Mouse (Mus musculus): Measurements from ENCODE around the gene Etfbkmt. TPM values are rescaled to one million over a fixed set of nuclear protein-coding genes. Genes with fewer than 3 reads are reported as not detected.

Gene Etfbkmt
- total RNA-seq (2023), result 19.0 TPM

DNA sequence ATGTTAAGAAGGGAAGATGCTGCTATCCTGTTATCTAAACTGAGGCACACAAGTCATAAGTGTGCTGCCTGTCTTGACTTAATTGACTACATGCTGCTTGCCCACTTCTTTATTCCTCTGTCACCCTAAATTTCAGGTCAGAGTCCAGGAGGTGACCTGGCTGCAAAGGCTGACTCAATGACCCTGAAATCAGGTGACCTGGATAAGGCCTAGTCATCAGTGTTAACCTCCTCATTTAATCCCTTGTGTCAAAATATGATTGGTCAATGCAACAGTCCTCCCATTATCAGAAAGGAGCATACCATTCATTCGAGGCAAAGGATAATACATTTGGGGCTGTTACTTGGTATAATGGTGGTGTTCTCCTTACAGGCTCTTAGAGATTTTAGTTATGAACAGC lies at the start of gene Etfbkmt:
Gene Etfbkmt, plus strand, starts transcription at position 379 of the 400 bp plus-strand sequence.

DNA sequence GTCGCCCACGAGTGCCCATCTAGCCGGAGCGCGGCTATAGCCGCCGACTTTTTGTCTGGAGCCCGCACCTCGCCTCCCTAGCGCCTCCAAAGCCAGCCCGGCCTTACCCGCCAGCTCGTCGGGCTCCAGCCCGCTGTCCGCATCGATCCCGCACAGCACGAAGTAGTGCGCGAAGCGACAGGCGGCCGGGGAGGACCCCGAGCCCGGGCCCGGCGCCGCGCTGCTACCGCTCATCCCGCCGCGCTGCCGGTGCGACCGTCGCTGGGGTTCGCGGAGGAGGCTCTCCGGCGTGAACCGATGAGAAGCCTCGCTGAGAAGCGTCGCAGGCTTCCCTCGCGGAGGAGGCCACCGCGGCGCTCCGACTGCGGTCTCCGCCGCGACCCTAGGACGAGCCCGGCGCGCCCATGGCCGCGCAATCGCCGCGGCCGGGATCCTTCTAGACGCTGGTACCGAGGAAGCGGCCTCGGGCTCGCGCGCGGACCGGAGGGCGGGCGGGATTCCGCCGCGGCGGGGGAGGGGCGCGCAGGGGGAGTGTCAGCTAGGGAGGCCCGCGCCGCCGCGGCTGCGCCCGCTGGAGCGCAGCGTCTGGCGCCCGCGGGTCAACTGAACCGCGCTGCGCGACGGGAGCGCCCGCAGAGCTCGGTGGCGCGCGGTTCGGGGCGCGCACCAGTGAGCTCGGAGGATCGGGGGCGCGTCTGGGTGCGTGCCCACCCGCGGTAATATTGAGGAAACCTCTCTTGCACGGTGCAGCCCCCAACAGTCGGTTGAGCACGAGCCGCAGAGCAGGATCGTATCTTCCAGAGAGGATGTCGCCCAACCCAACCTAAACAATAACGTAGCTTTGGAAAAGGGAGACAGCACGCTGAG lies 38.3 kb upstream of the Etfbkmt start, which contains the start of gene Dennd5b:
Gene Dennd5b, minus strand, starts transcription at position 605 of the 867 bp plus-strand sequence.

DNA sequence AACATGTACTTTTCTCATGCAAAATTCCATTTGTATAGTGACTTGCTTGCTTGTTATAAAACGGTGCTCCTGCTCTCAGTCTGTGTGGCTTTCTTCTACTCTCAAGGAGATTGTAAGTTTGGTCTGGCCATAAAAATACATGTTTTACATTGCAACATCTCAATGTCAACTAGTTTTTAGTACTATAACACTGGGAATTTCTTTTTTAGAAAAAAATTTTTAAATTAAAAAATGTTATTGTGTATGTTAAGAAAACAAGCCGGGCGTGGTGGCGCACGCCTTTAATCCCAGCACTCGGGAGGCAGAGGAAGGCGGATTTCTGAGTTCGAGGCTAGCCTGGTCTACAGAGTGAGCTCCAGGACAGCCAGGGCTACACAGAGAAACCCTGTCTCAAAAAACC lies 9.8 kb upstream of the Etfbkmt start, which contains the start of gene Gm10203:
Gene Gm10203, plus strand, starts transcription at position 301 of the 400 bp plus-strand sequence.

DNA sequence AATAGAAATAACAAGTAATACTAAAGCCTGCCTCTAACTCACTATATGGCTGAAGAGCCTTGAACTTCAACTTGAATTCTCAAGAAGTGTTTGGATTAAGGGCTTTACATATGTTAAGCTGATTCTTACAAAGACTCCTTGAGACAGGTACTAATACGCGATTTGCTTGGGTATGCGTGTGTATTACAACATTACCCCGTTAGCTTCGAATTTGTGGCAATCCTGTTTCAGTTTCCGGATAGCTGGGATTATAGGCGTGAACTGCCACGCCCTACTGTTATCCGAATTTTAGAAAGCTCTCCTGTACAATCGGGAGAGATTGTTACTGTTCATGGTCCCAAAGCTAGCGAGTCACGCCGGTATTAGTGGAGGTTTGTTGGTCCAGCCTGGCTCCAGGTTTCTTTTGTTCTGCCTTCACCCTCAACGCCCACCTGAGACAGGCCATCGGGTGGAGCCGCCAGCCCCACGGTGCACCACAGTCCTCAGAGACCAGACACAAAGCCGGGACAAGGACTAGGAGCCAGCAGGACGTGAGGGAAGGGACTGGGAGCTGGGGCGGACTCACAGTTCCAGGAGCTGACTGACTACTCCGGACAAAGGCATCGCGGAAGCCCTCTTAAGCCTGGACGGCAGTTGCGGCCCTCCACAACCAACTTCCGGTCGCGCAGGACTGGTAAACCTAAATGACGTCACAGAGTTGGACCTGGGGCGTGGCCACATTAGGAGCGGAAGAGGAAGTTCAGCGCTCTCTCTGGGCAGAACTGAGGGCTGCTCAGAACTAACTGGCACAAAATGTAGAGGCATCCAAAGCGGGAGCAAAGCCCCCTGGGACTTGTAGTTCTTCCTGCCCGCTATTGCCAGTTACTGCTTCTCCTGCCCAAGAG lies 48.6 kb downstream of the Etfbkmt start, which contains the start of gene Amn1:
Gene Amn1, minus strand, starts transcription at position 672 of the 884 bp plus-strand sequence.

Other genes with a start within 250 kb of the Etfbkmt start
- gene Caprin2, start 243.6 kb upstream of the Etfbkmt start, total RNA-seq (2023), result 16.8 TPM
- gene Sinhcaf, start 193.4 kb upstream of the Etfbkmt start, total RNA-seq (2023), result 59.4 TPM
- gene Dennd5b, start 38.2 kb upstream of the Etfbkmt start, total RNA-seq (2023), result 5.1 TPM
- not detected for gene Gm10203, start 9.7 kb upstream of the Etfbkmt start, total RNA-seq (2023)
- gene Amn1, start 48.9 kb downstream of the Etfbkmt start, total RNA-seq (2023), result 32.8 TPM
- gene Resf1, start 169.6 kb downstream of the Etfbkmt start, total RNA-seq (2023), result 215 TPM

Measured in CD8-positive naive resting alpha-beta T cell, adult 57 days (primary cell).